Mouse (Mus musculus): ENCODE results near the gene Angptl6. TPM values are rescaled to one million over a fixed set of nuclear protein-coding genes. Genes with fewer than 3 reads are reported as not detected.

Gene Angptl6
- polyA plus RNA-seq, 2 experiments = 6.8 to 8.1 TPM

- Histone ChIP-seq H3K9me3 (ENCODE audit: control insufficient read depth, low read length) (no peaks in the 10 kb centered on the region), H3K27me3 (ENCODE audit: control insufficient read depth, insufficient read depth, low read length) (no peaks in the 10 kb centered on the region), H3K27ac (peak overlapping the region; percentile 79), H3K9ac (replicated peaks) (no peak overlapping the region), H3K4me2 (ENCODE audit: low read depth) (peak overlapping the region; percentile 82), H3K36me3 (replicated peaks; ENCODE audit: control insufficient read depth, insufficient read depth, low read depth) (peaks cover 52% of the 10 kb centered on the region), H3K4me1 (replicated peaks; ENCODE audit: control insufficient read depth in 2 of 2, insufficient read depth in 2 of 2, low read length in 1 of 2) (peaks cover 9 to 15% of the 10 kb centered on the region in 2 experiments), H3K4me3 (ENCODE audit: insufficient read depth in 1 of 2, low read depth in 2 of 2, low read length in 2 of 2) (peak overlapping the region in 1 of 2 experiments; percentile 70; a peak in 2 of 4 replicates)
- 78% methylated on average over 5 of the region's 5 CpGs for WGBS (ENCODE audit: insufficient replicate concordance)
- ATAC-seq (ENCODE audit: insufficient read depth) = no peak
- DNase-seq (ENCODE audit: low read depth in 3 of 3, low spot score in 3 of 3) = no peak
- no peak for TF ChIP-seq CTCF (IDR thresholded peaks at IDR 0.05; ENCODE audit: low read depth)
- no peak for TF ChIP-seq EP300 (IDR thresholded peaks at IDR 0.05; ENCODE audit: low read depth)
These were observed 10.9 kb upstream of the Angptl6 start for GRCm38 (mm10) chr9:20890411-20890810.

GRCm38 (mm10) chr9:20889185-20890141, 9.9 kb upstream of the Angptl6 start:
- H3K4me2 ChIP-seq (ENCODE audit: low read depth) = peak overlapping the region; percentile 82
- H3K4me3 ChIP-seq (ENCODE audit: insufficient read depth in 1 of 2, low read depth in 2 of 2, low read length in 2 of 2) = peak overlapping the region; percentile 58 to 70
- H3K4me1 ChIP-seq (replicated peaks; ENCODE audit: control insufficient read depth in 2 of 2, insufficient read depth in 2 of 2, low read length in 1 of 2) = peaks cover 9 to 15% of the 10 kb centered on the region in 2 experiments
- peaks cover 42% of the 10 kb centered on the region for H3K36me3 ChIP-seq (replicated peaks; ENCODE audit: control insufficient read depth, insufficient read depth, low read depth)
- H3K9me3 ChIP-seq (ENCODE audit: control insufficient read depth, low read length) = no peaks in the 10 kb centered on the region; the same call in 1 of the 2 replicates
- DNase-seq (ENCODE audit: low read depth in 3 of 3, low spot score in 3 of 3) = peak; percentile 63 to 69 (median 64)
- no peaks in the 10 kb centered on the region for H3K27me3 ChIP-seq (ENCODE audit: control insufficient read depth, insufficient read depth, low read length)
- H3K27ac ChIP-seq = peak overlapping the region; percentile 79
- 27% methylated on average over 29 of the region's 29 CpGs for WGBS (ENCODE audit: insufficient replicate concordance)
- H3K9ac ChIP-seq (replicated peaks) = peak overlapping the region; percentile 81
- peak; percentile 61 for TF ChIP-seq EP300 (IDR thresholded peaks at IDR 0.05; ENCODE audit: low read depth)
- TF ChIP-seq CTCF (IDR thresholded peaks at IDR 0.05; ENCODE audit: low read depth) = no peak
- ATAC-seq (ENCODE audit: insufficient read depth) = peak; percentile 64

GRCm38 (mm10) chr9:20888386-20888765, 8.8 kb upstream of the Angptl6 start:
- peak overlapping the region; percentile 82 for H3K4me2 ChIP-seq (ENCODE audit: low read depth)
- under 1% methylated on average over 30 of the region's 30 CpGs for WGBS (ENCODE audit: insufficient replicate concordance)
- peak overlapping the region; percentile 81 for H3K9ac ChIP-seq (replicated peaks)
- peak overlapping the region; percentile 61 for H3K27ac ChIP-seq
- H3K4me3 ChIP-seq (ENCODE audit: insufficient read depth in 1 of 2, low read depth in 2 of 2, low read length in 2 of 2) = peak overlapping the region; percentile 70 to 75
- peaks cover 35% of the 10 kb centered on the region for H3K36me3 ChIP-seq (replicated peaks; ENCODE audit: control insufficient read depth, insufficient read depth, low read depth)
- TF ChIP-seq EP300 (IDR thresholded peaks at IDR 0.05; ENCODE audit: low read depth) = no peak
- no peak for TF ChIP-seq CTCF (IDR thresholded peaks at IDR 0.05; ENCODE audit: low read depth)
- H3K27me3 ChIP-seq (ENCODE audit: control insufficient read depth, insufficient read depth, low read length) = no peaks in the 10 kb centered on the region
- ATAC-seq (ENCODE audit: insufficient read depth) (peak; percentile 8; the same call in 1 of the 2 replicates), DNase-seq (ENCODE audit: low read depth in 3 of 3, low spot score in 3 of 3) (no peak)
- H3K9me3 ChIP-seq (ENCODE audit: control insufficient read depth, low read length) = no peaks in the 10 kb centered on the region; the same call in 1 of the 2 replicates
- H3K4me1 ChIP-seq (replicated peaks; ENCODE audit: control insufficient read depth in 2 of 2, insufficient read depth in 2 of 2, low read length in 1 of 2) = peaks cover 9 to 15% of the 10 kb centered on the region in 2 experiments

- WGBS (ENCODE audit: insufficient replicate concordance) = under 1% methylated on average over 43 of the region's 43 CpGs
- H3K4me3 ChIP-seq (ENCODE audit: insufficient read depth in 1 of 2, low read depth in 2 of 2, low read length in 2 of 2) = peak within 1 kb of the TSS; percentile 70 to 75
These were observed 8.3 kb upstream of the Angptl6 start, which contains the start of gene Ppan for GRCm38 (mm10) chr9:20887704-20888385. TSS of gene Ppan (plus strand) at chr9:20888175.

More at GRCm38 (mm10) chr9:20887704-20888385, 8.3 kb upstream of the Angptl6 start, which contains the start of gene Ppan:
- no peak for TF ChIP-seq EP300 (IDR thresholded peaks at IDR 0.05; ENCODE audit: low read depth)
- no peak for TF ChIP-seq CTCF (IDR thresholded peaks at IDR 0.05; ENCODE audit: low read depth)
- Histone ChIP-seq H3K27ac (peak within 1 kb of the TSS; percentile 73), H3K27me3 (ENCODE audit: control insufficient read depth, insufficient read depth, low read length) (no peaks in the 10 kb centered on the region), H3K9me3 (ENCODE audit: control insufficient read depth, low read length) (no peaks in the 10 kb centered on the region; the same call in 1 of the 2 replicates), H3K9ac (replicated peaks) (peak within 1 kb of the TSS; percentile 83), H3K4me2 (ENCODE audit: low read depth) (peak within 1 kb of the TSS; percentile 82), H3K4me1 (replicated peaks; ENCODE audit: control insufficient read depth in 2 of 2, insufficient read depth in 2 of 2, low read length in 1 of 2) (peaks cover 9 to 15% of the 10 kb centered on the region in 2 experiments), H3K36me3 (replicated peaks; ENCODE audit: control insufficient read depth, insufficient read depth, low read depth) (peaks cover 33% of the 10 kb centered on the region)
- ATAC-seq (ENCODE audit: insufficient read depth) = peak; percentile 88
- DNase-seq (ENCODE audit: low read depth in 3 of 3, low spot score in 3 of 3) = peak; percentile 91 to 94 (median 91)
